Mouse (Mus musculus) ES-E14 (cell line): ENCODE results near the gene Mrpl45. TPM values are rescaled to one million over a fixed set of nuclear protein-coding genes. Genes with fewer than 3 reads are reported as not detected.

Source experiments
- DNase-seq: peaks from one replicate; pipeline ENCODE4 v3.0.0-alpha.2; 2013; ENCODE audit warnings: low read depth, low spot score
- H3K27ac ChIP-seq: 2 replicates; pipeline ENCODE4 v1.5.1; 2012; ENCODE audit warnings: low read depth, mild to moderate bottlenecking, low read length, moderate library complexity, mixed read lengths; ENCODE audit not compliant: poor library complexity, insufficient read depth, severe bottlenecking
- H3K36me3 ChIP-seq: 2 replicates; pipeline ENCODE4 v1.6.1; 2012; ENCODE audit warnings: mild to moderate bottlenecking, low read length, moderate library complexity, mixed read lengths; ENCODE audit not compliant: control insufficient read depth, poor library complexity, insufficient read depth, severe bottlenecking
- H3K4me1 ChIP-seq, 2 experiments: fragments of 150-350 bp in 1 of 2; sonication (generic) in 1 of 2; 2 replicates each; pipeline ENCODE4 v1.6.1; 2012; ENCODE audit warnings: low read length in 2 of 2, mild to moderate bottlenecking in 1 of 2, mixed read lengths in 1 of 2; ENCODE audit not compliant: control insufficient read depth in 2 of 2, insufficient read depth in 2 of 2, poor library complexity in 1 of 2
- H3K4me3 ChIP-seq, 2 experiments: fragments of 150-350 bp in 1 of 2; sonication (generic) in 1 of 2; 2 replicates each; pipeline ENCODE4 v1.5.1; 2012; ENCODE audit warnings: low read length in 2 of 2, low read depth in 1 of 2, mild to moderate bottlenecking in 1 of 2, mixed read lengths in 1 of 2; ENCODE audit not compliant: insufficient read depth in 1 of 2, poor library complexity in 1 of 2, severe bottlenecking in 1 of 2
- H3K9ac ChIP-seq: 2 replicates; pipeline ENCODE4 v1.6.1; 2012; ENCODE audit warnings: low read depth, mild to moderate bottlenecking, low read length, mixed read lengths; ENCODE audit not compliant: poor library complexity, insufficient read depth, severe bottlenecking
- H3K9me3 ChIP-seq: fragments of 150-350 bp; sonication (generic); 2 replicates; pipeline ENCODE4 v1.6.1; 2012; ENCODE audit warnings: low read depth, mild to moderate bottlenecking, low read length; ENCODE audit not compliant: control insufficient read depth, insufficient read depth
- CHD2 ChIP-seq: IDR thresholded peaks from 2 replicates; pipeline ENCODE4 v1.6.1; 2014; ENCODE audit warnings: mild to moderate bottlenecking, low read depth, low read length, inconsistent platforms
- HCFC1 ChIP-seq: IDR thresholded peaks from 2 replicates; pipeline ENCODE4 v1.6.1; 2012; ENCODE audit warnings: low read length, inconsistent platforms, borderline replicate concordance; ENCODE audit not compliant: insufficient read depth
- MAFK ChIP-seq: IDR thresholded peaks from 2 replicates; pipeline ENCODE4 v1.6.1; 2014; ENCODE audit warnings: mild to moderate bottlenecking, low read depth, low read length, inconsistent platforms; ENCODE audit not compliant: insufficient read depth
- ZC3H11A ChIP-seq: IDR thresholded peaks from 2 replicates; pipeline ENCODE4 v1.6.1; 2012; ENCODE audit warnings: low read depth, mild to moderate bottlenecking, inconsistent platforms, low read length, borderline replicate concordance
- ZNF384 ChIP-seq: IDR thresholded peaks from 2 replicates; pipeline ENCODE4 v1.6.1; 2012; ENCODE audit warnings: low read depth, low read length, inconsistent platforms
- in situ Hi-C, 2 experiments: fragments of 600-800 bp; cut with MboI; formaldehyde crosslinking; loops; one replicate each; pipeline ENCODE4 v1.15.1; 2025; ENCODE audit warnings: low sequenced_read_pairs in 2 of 2, inconsistent platforms in 1 of 2; ENCODE audit not compliant: unreplicated experiment in 2 of 2
- total RNA-seq: library from RNA; depleted of rRNA; stranded (reverse); fragments of 300-350 nt; gene quantifications from 2 replicates; pipeline ENCODE4 v1.2.3, GENCODE M21; 2012

The Mrpl45 gene
- total RNA-seq, 1 experiment = 76.8 TPM

DNA sequence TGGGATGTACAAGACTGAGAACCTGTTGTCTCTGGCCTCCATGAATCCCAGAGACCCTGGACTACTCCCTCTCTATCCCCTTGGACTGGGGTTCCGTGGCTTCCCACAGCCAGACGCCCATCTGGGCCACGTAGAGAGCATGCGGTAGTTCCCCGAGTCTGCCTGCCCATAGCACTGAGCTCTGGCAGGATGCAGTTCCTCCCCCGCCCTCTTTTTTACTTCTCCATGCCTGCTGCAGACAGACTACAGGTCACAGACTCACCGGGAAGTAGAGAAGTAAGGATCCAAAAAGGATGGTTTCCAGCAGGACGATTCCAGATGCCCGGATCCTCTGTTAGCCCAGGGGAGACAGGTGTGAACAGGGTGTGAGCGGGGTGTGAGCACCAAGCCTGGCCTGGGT lies 29.9 kb downstream of the Mrpl45 start:
- TF ChIP-seq ZNF384 (no peak), CHD2 (no peak), MAFK (no peak), ZC3H11A (no peak), HCFC1 (no peak)
- peaks cover 0 to 6% of the 10 kb centered on the region in 2 experiments; a peak in 2 of 4 replicates for H3K4me1 ChIP-seq
- H3K36me3 ChIP-seq = no peaks in the 10 kb centered on the region; the same call in 1 of the 2 replicates
- H3K27ac ChIP-seq = no peak overlapping the region
- no peaks in the 10 kb centered on the region for H3K9me3 ChIP-seq
- no peak overlapping the region for H3K4me3 ChIP-seq
- no peak for DNase-seq
- in situ Hi-C loops = no loop called here
- no peak overlapping the region for H3K9ac ChIP-seq

DNA sequence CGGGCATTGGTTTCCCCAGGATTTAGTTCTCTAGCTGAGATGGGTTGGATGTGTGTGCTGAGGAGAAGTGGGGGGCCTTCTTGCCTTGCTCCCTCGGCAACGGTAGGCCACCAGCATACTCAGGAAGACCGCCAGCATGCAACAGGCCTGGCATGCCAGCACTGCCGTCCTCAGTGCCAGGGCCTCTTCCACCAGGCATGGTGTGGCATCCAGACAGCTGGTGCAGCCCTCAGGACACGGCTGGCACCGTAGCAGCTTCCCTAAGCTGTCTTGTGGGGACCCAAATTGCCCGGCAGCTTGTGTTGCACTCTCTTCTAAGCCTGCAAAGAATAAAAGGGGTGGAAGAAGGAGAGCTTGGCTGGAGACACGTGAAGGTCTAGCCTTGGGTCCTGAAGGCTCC lies 30.9 kb downstream of the Mrpl45 start:
- Histone ChIP-seq H3K36me3 (no peaks in the 10 kb centered on the region; the same call in 1 of the 2 replicates), H3K4me1 (peaks cover 0 to 6% of the 10 kb centered on the region in 2 experiments; a peak in 2 of 4 replicates), H3K27ac (no peak overlapping the region), H3K9me3 (no peaks in the 10 kb centered on the region), H3K9ac (no peak overlapping the region), H3K4me3 (no peak overlapping the region)
- TF ChIP-seq ZC3H11A (no peak), ZNF384 (no peak), CHD2 (no peak), HCFC1 (no peak), MAFK (no peak)
- in situ Hi-C loops = no loop called here
- no peak for DNase-seq

DNA sequence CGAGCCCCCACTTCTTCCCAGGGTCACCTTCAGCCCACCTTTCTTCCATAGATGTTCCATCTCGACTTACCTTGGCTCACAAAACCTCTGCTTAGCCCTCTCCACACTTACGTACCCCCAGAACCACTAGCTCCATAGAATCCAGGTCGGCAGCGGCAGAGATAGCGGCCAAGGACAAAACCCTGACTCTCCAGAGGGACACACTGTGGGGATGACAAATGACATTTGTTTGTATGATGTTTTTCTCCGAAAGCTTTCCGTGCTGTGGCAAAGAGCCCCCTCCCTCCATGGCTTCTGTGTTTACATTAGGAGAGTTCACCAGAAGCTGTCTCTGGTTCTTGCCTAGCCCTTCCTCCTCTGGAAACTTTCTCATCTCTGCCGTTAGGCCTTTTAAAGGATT lies 31.8 kb downstream of the Mrpl45 start:
- Histone ChIP-seq H3K4me3 (no peak overlapping the region), H3K9ac (no peak overlapping the region), H3K9me3 (no peaks in the 10 kb centered on the region), H3K27ac (no peak overlapping the region), H3K4me1 (peaks cover 0 to 6% of the 10 kb centered on the region in 2 experiments; a peak in 2 of 4 replicates), H3K36me3 (no peaks in the 10 kb centered on the region; the same call in 1 of the 2 replicates)
- in situ Hi-C loops = no loop called here
- DNase-seq = no peak
- TF ChIP-seq MAFK (no peak), CHD2 (no peak), HCFC1 (no peak), ZNF384 (no peak), ZC3H11A (no peak)

DNA sequence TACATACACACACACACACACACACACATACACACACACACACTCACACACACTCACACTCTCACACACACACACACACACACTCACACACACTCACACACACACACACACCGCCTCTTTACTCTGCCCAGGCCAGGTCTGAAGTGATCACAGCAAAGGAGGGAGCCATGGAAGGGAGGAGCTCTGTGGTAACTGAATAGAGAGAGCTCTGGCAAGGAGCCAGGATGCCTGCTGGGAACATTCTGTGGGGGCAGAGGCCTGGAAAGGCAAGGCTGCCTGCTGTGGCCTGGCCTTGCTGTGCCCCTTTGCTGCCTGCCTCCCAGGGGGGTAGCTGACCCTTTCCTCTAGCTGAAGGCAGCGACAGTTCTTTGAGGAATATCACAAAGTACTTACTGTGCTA lies 34.5 kb downstream of the Mrpl45 start:
- Histone ChIP-seq H3K4me1 (peaks cover 2 to 8% of the 10 kb centered on the region in 2 experiments; a peak in 2 of 4 replicates), H3K9me3 (no peaks in the 10 kb centered on the region), H3K9ac (no peak overlapping the region), H3K27ac (no peak overlapping the region), H3K36me3 (no peaks in the 10 kb centered on the region), H3K4me3 (no peak overlapping the region)
- in situ Hi-C loops = no loop called here
- no peak for DNase-seq
- TF ChIP-seq MAFK = no peak
- TF ChIP-seq ZNF384 = no peak
- TF ChIP-seq ZC3H11A = no peak
- no peak for TF ChIP-seq HCFC1
- no peak for TF ChIP-seq CHD2

DNA sequence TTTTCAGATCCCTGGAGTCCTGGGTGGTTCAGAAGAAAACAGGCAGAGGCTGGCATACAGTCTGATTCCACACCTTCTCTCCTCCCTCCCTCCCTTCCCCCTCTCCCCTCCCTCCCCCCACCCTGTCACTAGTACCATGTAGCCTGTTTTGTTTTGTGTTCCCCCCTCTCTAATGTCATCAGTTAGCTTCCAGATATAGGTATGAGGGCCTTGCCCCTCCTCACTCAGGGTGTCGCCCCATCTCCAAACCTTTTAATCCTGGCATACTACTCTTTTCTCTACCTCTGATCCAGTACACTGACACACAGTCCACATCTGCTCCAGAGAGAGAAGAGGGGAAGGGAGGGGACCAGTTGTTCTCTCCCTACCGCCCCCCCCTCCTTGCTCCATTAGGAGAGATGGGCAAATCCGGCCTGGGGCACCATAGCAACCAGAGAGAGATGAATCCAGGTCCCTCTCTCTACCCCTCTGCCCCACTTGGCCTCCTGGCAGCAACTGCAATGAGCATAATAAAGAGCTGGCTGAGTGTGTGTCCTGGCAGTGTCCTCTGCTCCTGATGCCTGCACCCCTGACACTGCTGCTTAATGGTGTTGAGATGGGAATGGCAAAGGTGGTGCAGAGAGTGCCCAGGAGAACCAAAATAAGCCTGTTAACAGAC lies 36.6 kb downstream of the Mrpl45 start, which contains the start of gene Gpr179:
TSS of gene Gpr179 (minus strand) at position 51 of the 658 bp plus-strand sequence.
- TF ChIP-seq CHD2 (no peak), ZNF384 (no peak), MAFK (no peak), HCFC1 (no peak), ZC3H11A (no peak)
- no peak within 1 kb of the TSS for H3K9ac ChIP-seq
- in situ Hi-C loops = no loop called here
- H3K27ac ChIP-seq = no peak within 1 kb of the TSS
- H3K4me1 ChIP-seq = peaks cover 2 to 8% of the 10 kb centered on the region in 2 experiments; a peak in 2 of 4 replicates
- H3K36me3 ChIP-seq = no peaks in the 10 kb centered on the region
- DNase-seq = no peak
- no peaks in the 10 kb centered on the region for H3K9me3 ChIP-seq
- no peak within 1 kb of the TSS for H3K4me3 ChIP-seq
